Mouse (Mus musculus) mouse trophoblast stem cell (cell line): ENCODE measurements around the gene Mtcl1.
"Not testable (repeated sequence)": the region's sequence is repeated elsewhere in the genome, so short reads cannot be mapped to it uniquely, and the experiment has no call there.

ENCODE experiments used
- in situ Hi-C, 2 experiments: fragments of 300-500 bp; cut with MseI, MboI; formaldehyde crosslinking; loops; 2 replicates in 1 of 2; 3 replicates in 1 of 2; pipeline ENCODE4 v1.15.1; 2025

The Mtcl1 gene

DNA sequence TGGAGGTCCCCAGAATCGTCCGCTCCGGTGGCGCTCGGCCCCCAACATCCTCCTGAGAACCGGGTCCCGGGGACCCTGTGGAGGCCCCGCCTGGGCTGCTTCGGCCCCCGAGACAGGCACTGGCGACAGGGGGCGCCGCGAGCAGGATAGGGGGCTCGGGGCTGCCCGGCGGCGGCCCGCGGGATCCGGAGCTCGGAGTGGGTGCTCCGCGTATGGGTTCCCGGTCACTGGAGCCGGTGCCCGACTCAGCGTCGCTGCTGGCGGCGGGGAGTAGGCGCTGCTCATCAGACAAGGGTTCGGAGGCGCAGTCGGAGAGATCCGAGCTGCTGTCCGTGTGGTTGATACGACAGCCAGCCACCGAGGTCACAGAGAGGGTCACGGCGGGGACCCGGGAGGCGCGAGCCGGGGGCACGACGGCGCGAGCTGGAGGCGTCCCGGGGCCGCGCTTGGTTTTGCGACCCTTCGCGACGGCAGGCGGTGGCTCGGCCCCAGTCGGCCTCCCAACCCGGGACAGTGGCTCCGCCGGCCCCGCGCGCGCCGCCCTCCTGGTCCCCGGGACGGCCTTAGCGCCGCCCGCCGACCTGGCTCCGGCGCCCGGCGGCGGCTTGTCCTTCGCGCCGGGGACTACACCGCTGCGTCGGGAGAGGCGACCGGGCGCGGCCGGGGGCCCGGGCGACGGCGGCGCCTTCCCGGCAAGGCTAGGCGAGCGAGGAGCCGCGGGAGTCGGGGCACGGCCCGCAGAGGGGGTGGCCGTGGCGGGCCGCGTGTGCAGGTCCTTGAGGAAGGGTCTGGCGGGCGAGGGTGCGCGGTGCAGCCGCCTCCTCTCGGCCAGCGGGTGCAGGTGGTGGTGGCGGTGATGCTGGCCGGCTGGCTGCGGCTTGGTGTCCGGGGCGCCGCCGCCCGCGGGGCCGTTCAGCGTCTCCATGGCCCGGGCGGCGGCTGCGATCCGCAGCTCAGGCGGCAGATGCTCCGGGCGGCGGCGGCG is 837 bp downstream of the Mtcl1 start:
- in situ Hi-C loops = no loop called here

DNA sequence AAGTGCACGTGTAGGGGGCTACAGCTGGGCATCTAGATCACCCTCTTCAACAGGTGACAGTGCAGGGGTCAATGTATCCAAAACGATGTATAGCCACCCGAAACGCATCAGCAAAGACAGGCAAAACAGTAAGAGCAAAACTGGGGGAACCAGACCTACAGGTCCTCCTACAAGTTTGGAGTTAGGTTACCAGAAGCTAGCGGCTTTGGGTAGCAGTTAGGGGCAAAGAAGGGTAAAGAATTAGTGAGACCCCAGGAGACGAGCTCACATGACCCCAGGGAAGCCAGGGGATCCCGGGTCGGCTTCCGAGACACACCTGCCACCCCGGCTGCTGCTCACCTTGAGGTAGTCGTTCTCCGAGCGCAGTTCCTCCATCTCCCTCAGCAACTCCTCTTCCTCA is 1.6 kb downstream of the Mtcl1 start:
- in situ Hi-C loops = no loop called here

DNA sequence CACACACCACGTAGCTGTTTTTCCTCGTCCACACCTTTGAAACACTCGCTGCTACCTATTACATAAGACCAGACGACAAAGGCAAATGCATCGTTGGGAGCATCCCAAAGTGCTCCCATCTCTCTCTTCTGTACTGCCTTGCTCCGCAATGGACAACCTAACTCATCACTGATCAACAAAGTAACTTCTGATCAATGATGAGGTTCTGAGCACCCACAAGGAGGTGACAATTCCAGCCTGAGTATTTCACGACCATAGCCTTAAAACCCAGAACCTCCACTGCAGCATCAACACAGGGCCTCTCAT is 2.6 kb downstream of the Mtcl1 start:
- in situ Hi-C loops = no loop called here

DNA sequence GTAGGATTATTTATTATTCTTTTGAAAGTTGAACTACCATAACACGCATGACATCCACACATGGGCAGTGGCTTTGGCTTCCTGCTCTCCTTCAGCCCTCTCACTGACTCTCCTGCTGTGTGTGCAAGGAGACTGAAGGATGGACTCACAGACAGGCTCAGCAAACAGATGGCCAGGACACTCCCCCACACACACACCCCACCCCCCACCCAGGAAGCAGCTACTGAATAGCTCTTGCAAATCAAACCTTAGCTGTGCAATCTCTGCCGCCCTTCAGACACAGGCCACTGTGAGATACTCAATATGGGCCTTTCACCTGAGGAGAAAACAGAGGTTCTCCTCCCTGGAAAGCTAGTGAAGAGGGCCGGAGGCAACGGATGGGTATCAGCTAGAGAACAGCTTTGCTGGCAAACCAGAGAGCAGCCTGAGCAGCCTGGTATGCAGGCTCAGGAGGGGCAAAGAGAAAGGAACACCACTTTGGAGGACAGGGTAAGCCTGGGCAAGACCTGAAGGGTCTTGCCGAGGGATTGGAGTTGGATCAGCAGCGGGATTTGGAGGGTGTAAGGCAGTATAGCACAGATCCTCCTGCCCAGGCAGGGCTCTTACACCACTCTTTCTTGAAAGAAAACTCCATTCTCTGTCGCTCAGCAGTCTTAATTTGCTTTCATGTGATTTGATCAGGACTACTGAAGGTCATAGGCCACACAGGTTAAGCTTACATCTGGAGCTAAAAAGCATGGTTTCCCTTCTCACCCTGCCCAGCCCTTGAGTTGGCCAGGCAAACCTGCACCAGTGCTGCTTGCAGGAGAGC is 3.1 kb downstream of the Mtcl1 start:
- in situ Hi-C loops = no loop called here

DNA sequence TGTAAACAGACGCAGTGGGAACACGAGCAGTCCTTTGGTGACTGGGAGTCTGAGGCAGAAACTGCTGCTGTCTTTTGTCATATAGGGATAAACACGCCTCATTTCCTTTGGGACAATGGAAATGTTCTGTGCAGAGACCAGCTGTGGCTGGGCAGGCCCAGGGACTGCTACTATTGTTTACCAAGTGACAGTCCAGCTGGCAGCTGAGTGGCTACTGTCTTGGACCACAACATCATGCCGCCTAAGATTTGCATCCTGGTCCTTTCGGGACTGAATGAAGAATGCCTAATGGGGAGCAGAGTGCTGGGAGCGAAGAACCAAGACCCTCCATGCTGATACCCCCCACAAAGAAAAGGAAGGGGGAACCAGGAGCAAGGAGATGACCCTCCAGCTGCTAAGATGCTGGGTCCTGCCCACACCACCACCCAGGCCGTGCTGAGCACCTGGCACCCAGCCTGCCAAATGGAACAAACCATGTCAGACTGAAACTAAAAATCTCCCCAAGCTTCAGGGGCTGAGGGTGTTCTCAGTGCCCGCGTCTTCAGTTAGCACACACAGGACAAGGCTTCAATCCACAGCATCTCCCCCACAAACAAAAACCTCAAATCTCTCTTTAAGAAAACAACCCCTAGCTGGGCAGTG is 5.4 kb downstream of the Mtcl1 start:
- in situ Hi-C loops = no loop called here

DNA sequence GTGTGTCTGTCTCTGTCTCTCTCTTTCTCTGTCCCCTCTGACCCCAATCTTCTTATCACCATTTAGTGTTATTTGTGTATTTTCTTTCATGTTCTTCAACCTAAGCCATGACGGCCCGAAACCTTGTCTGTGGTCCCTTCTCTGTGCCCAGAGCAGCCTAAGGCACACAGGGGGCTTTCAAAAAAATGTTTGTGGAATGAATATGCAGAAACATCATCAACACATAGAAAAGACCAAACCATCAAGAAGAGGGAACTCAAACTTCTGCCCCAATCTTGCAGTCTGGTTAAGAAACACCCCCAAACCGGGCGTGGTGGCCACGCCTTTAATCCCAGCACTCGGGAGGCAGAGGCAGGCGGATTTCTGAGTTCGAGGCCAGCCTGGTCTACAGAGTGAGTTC is 9.7 kb downstream of the Mtcl1 start:
- in situ Hi-C loops = no loop called here

DNA sequence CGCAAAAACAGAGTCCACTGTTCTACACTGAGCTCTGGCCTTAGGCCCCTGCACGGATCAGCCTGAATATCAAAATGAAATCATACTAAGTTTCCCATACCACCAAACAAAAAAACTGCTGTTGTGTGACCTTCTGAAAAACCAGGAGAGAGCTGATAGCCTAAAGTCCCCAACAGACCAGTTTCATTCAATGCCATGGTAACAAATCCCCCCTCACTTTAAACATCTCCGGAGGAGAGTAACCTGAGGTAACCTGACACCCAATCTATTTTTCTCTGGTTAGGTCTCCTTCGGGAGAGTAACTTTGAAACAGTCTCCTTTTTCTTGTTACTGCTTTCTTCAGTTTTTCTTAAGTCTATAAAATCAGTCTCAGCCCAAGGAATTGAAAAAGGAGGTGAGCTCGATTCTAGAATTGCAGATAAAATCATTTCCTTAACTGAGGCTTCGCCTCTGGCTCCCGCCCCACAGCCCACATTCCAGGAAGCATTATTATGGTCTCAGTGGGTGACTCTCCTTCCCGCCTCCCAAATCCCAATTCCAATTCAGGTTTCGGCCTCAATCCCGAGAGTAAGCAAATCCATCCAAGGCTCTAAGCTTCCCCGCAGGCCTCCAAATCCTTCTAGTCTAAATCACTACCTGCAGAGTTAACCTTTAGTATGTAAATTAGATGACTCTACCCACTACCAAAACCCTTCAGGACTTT is 10.3 kb downstream of the Mtcl1 start:
- in situ Hi-C loops = no loop called here

DNA sequence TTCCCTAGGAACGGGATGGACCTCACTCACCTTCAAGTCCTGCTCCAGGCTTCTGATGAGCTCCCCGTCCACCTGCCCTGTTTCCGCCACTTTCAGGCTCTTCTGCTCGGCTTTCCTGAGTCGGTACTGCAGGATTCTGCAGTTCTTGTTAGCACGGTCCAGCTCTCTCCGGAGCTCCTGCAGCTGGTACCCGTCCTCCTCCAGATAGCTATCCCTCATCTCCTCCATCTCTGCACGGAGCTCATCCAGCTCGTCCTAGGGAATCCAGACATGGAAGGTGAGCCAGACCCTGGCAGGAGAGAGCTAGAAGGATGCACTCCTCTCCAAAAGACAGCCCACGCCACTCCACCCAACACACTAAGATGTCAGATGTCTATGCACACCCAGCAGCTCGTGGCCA is 11.4 kb downstream of the Mtcl1 start:
- in situ Hi-C loops = no loop called here

DNA sequence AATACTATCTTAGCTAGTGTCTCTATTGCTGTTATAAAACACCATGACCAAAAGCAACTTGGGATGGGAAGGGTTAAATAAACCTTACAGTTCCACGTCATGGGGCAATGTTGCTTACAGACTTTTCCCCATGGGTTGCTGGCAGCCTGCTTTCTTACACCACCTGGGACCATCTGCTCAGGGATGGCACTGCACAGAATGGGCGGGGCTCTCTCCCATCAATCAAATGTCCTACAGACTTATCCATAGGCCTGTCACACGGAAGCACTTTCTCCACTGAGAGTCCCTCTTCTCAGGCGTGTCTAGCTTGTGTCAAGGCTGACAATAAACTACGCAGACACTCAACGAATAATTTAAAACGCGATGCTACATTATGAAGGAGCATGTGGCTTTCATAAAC is 12.7 kb downstream of the Mtcl1 start:
- in situ Hi-C loops = no loop called here

DNA sequence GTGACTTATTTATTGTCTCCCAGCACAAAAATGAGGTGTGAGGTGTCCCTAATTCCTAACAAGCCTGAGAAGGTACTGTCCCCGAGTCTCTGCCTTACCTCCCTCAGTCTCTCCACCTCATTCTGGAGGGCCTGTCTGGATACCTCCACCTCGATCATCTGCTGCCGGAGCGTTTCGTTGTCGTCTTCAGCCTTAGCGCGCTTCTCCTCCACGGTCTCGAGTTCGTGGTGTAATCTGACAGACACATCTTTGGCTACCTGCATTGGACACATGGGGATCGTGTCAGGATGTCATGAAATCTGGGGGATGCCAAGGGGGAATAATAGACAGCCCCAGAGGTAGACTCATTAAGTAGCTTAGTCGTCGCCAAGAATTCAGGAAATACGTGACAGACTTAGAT is 13.6 kb downstream of the Mtcl1 start:
- in situ Hi-C loops = no loop called here

DNA sequence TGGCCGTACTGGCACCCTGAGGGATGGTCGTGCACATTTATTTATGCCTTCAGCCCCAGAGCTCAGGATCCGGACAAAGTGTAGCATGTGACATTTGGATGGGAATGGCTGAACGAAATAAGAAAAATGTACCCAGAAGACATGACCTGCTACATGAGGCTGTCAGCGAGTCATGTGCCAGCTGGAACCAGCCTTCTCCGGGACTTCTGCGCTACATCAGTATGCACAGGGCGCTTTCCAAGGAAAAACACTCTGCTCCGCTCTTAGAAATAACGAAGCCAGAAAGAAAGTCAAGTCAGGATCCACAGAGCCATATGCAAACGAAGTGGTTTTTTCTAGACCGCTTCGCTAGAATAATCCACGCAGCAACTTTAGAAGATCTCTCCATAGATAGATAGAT is 14.5 kb downstream of the Mtcl1 start:
- in situ Hi-C loops = no loop called here

DNA sequence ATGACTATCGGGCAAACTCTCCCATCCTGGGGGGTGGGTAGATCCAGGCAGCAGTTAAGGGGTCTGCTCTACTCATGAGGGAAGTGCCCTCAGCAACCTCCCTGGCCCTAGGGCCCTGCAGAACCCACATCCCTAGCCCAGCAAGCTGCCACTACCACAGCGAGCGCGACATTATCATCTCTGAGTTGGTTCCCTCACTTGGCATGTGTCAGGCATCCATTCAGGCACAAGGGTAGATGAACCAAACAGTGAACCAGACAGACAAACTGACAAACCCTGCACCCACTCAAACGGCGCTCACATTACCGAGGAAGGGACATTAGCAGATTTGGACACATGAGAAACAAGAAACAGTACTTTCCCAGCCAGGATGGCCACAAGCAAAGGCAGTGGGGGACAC is 15.0 kb downstream of the Mtcl1 start:
- in situ Hi-C loops = no loop called here

DNA sequence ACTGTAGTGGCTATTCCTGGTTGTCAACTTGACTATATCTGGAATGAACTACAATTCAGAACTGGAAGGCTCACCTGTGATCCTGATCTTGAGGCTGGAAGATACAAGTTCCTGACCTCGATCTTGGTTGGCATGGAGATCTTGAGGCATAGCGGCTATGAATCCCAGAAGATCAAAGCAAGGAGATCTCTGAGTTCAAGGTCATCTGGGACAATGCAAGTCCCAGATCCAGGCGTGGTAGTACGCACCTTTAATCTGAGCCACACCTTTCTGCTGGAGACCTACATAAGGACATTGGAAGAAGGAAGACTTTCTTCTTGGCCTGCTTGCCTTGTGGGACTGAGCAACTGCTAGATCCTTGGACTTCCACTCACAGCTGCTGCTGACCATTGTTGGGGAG is 24.9 kb downstream of the Mtcl1 start:
- in situ Hi-C loops = not testable (repeated sequence)

DNA sequence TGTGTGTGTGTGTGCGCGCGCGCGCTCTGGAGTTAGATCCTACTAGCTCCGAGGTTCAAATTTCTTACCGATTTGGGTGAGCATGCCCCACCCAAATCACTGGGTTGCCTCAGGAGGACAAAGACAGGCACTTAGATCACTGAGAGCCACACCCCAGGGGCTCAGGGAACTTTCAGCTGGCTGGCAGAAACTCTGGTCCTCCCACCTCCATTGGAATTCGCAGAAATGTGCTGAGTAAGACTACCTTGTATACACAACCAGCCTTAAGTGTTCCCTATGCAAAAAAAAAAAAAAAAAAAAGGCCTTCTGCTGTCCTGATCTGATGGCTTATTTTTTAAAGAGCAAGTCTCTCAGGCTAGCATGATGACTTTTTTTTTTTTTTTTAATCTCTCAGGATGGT is 30.1 kb downstream of the Mtcl1 start:
- in situ Hi-C loops = no loop called here

DNA sequence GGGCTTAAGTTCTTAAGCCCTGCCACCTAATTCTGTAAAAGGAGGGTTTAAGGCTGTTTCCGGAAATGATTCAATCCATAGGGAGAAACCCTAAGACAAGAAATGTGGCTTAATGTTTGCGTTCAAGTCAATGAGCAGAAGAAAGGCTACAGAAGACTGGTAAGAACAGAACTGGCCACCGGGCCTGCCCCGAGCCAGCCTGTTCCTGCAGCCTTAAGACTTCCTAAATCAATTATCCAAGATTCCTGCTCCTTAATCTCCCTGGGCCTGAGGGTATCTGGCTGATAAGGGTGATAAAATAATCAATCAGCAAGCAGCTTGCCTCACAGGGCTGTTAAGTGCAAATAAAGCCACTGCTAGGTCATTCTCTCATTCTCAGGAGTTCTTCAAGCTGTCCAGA is 31.8 kb downstream of the Mtcl1 start:
- in situ Hi-C loops = no loop called here

DNA sequence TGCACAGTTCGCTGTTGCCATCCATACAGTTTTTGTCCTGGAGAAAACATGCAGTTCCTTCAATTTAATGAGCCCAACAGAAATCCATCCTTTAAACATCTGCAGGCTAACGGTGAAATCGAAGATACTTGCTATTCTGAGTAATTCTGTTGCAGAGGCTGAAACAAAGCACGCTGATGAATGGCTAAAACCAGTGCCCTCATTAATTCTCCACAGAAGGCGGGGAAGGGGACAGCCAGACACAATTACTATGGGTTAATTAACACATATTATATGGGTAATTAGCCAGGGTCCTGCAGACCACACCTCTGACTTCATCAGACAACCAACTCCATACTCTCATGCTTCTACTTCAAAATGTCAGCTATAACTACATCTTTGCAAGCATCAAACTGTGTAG is 32.2 kb downstream of the Mtcl1 start:
- in situ Hi-C loops = no loop called here

DNA sequence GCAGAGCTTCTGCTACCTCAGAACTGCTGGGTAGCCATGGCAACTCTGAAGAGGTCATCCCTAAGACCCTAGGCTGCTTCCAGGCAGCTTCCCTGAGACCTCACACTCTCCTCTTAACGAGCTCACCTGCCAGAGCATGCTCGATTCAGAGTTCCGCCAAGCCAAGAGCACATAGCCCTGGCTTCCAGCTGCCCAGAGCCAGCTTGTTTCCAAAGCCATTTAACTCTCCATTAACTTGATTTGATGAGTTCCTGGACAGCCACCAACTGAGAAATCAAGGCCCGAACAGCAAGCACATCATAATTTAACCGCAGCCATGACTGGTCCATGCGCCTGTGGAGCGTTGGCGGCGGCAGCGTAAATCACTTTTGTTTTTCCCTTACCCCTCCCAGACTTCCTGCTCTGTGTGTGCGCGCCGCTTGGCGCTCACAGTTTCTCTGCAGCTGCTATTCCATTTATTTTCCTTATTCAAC is 32.7 kb downstream of the Mtcl1 start:
- in situ Hi-C loops = no loop called here

DNA sequence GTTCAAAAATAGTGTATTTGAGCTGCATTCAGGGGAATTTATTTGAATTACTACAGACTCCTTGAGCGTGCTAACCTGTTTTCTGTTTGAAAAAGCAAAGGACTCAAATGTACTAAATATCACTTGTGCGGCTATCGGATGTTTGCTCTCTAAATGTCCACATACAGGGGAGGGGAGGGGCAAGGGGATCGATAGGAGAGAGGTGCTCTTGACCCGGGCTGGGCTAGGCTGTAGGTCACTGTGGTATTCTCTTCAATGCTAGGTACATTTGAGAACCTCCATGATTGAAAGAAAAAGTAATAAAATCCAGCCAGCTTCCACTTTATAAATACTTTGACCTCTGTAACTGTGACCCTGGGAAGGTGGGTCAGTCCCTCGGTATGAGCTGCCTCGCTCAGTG is 33.1 kb downstream of the Mtcl1 start:
- in situ Hi-C loops = no loop called here

DNA sequence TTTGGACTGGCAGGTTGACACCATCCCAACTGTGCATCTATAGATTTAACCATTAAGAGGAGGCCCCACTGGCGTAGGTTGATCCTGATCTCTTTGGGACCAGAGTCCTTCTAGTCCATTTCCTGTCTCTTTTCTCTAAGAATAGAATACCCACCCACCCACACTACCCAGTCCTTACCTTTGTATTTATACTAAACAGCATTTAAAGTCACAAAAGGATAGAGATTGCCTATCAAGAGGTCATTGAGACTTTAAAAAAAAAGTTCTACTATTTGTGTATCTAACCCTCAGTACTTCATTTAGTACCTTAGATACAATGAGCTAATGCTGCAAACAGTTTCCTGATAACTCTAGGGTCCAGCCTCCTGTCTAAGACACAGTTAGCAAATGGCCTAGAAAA is 35.2 kb downstream of the Mtcl1 start:
- in situ Hi-C loops = no loop called here

DNA sequence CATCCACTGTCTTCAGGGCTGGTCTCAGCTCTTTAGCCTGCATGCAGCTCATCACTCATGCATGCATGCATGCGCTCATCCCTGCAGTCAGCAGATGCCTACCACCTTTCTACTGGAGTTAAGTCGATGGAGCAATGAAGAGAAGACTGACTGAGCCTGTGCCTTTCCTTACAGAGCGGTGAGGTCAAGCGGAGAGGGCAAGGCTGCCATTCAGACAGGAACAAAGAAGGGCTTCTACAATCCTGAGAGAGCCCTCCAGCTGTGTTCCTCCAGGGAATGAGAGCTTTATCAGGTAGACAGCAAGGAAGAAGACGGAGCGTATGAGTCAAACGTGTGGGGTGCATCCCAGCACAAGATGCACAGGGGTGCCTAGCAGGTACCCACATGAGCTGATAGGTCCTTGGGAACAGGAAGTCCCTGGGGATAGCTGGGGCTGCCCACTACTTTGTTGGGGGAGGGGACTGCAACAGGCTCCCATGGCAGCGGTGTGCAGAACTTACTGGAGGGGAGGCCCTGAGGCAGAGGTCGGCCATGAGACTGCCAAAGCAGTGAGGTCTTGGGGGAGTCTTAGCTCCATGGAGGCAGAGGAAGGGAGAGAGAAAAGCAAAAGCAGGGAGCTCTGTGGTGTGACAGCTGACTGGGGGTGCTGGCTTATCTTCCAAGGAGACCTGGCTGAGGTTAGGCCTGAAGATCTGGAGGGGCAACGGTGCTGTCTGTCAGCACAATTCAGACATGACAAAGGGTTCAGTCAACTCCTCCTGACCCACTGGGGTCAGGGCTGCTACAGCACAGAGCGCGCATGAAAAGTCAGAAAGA is 37.2 kb downstream of the Mtcl1 start:
- in situ Hi-C loops = no loop called here

DNA sequence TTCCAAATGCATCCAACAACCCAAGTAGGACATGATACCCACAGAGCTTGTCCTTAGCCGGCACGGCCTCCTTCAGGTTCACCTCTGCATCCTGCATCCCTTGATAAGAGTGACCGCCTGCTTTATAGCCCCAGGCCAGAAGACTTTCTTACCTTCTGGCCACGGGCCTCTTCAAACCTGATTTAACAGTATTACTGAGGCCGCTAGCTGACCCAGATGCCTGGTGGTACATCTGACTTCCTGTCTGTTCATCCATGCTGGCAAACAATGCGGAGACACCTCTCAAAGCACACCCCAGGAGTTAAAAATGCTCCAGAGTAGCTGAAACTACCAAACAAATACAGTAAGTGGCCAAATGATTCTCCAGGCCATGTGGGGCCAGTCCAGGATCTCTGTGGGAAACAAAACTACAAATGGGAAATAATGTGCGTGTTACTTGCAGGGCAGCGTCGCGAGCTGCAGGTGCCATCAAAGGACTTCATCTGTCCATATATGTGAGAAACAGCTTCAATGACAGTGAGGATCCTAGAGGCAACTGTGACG is 38.6 kb downstream of the Mtcl1 start:
- in situ Hi-C loops = no loop called here
